Mouse (Mus musculus): ENCODE results near the gene Piezo1. TPM values are rescaled to one million over a fixed set of nuclear protein-coding genes. Genes with fewer than 3 reads are reported as not detected.

Gene Piezo1
- total RNA-seq, 2 experiments from 2014 or later: 5.2 to 5.5 TPM

DNA sequence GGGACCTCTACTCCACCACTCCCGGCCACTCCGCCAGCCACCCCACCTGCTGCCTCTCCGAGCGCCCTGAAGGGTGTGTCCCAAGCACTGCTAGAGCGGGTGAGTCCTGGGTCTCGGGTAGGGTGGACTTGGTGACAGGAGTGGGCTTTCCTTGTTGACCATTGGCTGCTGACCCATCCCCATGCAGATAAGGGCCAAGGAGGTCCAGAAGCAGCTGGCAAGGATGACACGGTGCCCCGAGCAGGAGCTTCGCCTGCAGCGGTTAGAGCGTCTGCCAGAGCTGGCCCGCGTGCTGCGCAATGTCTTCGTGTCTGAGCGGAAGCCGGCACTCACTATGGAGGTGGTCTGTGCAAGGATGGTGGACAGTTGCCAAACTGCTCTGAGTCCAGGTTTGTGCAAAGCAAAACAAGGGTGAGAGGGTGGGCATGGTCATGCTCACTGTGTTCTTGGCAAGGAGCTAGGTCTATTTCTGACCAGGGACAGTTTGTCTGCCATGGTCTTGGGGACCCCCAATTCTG lies 20.7 kb upstream of the Piezo1 start:
- DNase-seq (ENCODE audit: low spot score in 2 of 2): no peak

DNA sequence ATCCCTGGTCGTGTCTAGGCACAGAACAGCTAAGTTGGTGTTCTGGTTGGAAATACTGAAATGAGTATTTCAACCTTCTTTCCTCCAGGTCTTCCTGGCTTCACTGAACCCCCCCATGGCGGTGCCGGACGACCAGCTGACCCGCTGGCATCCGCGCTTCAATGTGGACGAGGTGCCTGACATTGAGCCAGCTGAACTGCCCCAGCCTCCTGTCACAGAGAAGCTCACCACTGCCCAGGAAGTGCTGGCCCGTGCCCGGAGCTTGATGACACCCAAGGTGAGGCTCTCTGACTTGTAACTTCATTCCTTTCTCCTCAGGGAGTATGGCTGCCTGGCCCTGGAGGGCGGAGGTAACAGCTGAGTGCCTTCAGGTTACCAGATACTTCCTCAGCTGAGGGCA lies 20.0 kb upstream of the Piezo1 start:
- no peak for DNase-seq (ENCODE audit: low spot score in 2 of 2)

DNA sequence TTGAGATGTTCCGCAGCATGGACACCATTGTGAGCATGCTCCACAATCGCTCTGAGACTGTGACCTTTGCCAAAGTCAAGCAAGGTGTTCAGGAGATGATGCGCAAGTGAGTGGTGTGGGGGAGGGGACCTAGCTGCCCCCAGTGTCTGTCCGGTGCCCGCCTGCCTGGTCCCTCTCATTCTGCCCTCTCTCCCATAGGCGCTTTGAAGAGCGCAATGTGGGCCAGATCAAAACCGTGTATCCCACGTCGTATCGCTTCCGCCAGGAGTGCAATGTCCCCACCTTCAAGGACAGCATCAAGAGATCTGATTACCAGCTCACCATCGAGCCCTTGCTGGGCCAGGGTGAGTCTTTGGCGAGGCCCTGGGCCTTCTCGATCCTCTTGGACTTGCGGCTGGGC lies 18.9 kb upstream of the Piezo1 start:
- no peak for DNase-seq (ENCODE audit: low spot score in 2 of 2)

DNA sequence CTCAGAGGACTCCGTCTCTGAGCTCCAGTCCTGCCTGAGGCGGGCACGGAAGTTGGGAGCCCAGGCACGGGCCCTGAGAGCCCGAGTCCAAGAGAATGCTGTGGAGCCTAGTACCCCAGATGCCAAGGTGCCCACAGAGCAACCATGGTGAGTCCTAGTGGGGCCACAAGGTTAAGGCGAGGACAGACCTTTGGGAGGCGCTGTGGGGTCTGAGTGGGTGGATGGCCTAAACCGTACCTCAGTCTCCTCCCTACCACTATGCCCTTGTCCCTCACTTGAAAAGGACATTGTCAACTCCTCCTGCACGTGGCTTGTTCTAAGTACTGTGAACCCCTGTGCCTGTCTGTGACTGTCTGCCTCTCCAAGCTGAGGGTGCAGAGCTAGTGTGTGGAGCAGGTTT lies 18.2 kb upstream of the Piezo1 start:
- no peak for DNase-seq (ENCODE audit: low spot score in 2 of 2)

DNA sequence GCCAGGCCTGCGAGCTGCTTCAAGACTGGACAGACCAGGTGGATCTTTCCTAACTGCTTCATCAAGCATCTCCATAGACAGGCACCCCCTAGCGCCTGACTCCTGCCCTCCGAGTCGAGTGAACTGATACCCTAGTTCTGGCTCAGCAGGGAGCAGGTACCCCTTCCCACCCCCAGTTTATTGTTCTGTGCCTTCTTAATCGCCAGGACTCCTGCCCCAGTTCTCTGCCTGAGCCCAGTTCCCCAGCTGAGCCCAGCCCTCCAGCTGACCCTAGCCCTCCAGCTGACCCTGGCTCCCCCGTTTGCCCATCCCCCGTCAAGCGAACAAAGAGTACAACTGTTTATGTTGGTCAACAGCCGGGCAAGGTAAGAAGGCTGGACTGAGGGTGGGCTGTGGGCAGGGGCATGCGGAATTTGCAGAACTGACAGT lies 17.8 kb upstream of the Piezo1 start:
- DNase-seq (ENCODE audit: low spot score in 2 of 2): no peak

DNA sequence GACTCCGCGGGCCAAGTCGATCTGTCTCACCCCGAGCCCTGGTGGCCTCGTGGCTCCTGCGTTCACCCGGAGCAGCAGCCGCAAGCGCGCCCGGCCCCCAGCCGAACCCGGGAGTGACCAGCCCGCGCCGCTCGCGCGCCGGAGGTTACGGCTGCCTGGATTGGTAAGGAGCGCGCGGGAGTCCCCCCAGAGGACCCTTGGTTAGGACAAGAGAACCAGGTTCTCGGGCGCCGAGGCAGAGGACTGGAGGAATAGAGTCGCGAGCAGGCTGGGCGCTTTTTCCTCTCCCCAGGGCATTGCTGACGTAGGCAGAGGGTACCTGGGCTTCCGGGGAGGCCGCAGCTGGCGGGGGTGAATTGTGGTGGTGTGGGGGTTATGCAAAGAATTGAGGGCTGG lies 17.0 kb upstream of the Piezo1 start:
- no peak for DNase-seq (ENCODE audit: low spot score in 2 of 2)

DNA sequence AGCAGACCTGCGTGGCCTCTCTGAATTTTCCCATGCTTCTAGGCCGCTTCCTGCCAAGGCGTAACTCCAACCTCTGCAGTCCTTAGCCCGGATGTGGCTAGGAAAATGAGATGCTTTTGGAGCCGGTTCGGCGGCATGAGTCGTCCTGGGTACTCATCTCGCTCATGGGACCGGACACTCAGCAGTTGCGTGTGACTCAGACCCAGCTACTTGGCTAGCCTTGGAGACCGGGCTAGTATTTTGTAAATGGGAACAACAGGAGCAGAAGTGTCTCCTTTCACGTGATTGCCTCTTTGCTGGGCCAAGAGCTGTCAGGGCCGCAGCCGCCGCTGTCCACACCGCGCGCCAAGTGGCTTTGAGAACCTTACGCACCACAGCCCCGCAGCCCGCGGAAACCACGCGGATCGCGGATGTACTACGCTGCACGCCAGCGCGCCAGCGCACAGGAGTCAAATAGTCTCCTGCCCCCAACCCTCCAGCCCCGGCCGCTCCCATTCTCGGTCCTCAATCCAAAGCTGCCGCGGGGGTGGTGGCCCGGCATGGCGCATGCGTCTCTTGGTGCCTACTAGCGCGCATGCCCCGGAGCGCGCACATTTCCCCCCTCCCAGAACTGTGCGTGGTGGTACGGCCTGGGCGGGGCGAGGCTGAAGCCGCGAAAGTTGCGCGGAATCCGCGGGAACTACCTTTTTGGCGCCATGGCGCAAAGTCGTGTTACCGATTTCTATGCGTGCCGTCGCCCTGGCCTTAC lies 16.4 kb upstream of the Piezo1 start, which contains the start of gene Cdt1:
Cdt1 (plus strand) TSS at position 655 of the 748 bp plus-strand sequence.
- DNase-seq (ENCODE audit: low spot score in 2 of 2): peak; percentile 94 to 96

DNA sequence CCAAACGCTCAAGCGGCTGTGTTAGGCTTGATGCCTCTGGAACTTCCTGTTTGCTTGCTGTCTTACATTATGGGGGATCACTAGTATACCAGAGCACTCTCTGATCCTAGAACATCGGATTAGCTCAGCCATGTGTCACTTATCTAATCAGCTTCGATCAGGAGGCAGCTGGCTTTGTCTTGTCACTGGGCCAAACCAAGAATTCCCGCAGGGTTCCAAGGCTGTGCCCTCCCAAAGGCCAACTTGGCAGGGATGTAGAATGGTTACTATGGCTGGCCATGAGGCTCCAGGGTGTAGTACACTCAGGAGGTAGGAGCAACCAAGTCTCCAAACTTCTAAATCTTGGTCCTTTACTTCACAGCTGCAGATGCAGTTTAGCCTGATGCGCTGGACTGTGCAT lies 15.6 kb upstream of the Piezo1 start:
- DNase-seq (ENCODE audit: low spot score in 2 of 2): no peak

DNA sequence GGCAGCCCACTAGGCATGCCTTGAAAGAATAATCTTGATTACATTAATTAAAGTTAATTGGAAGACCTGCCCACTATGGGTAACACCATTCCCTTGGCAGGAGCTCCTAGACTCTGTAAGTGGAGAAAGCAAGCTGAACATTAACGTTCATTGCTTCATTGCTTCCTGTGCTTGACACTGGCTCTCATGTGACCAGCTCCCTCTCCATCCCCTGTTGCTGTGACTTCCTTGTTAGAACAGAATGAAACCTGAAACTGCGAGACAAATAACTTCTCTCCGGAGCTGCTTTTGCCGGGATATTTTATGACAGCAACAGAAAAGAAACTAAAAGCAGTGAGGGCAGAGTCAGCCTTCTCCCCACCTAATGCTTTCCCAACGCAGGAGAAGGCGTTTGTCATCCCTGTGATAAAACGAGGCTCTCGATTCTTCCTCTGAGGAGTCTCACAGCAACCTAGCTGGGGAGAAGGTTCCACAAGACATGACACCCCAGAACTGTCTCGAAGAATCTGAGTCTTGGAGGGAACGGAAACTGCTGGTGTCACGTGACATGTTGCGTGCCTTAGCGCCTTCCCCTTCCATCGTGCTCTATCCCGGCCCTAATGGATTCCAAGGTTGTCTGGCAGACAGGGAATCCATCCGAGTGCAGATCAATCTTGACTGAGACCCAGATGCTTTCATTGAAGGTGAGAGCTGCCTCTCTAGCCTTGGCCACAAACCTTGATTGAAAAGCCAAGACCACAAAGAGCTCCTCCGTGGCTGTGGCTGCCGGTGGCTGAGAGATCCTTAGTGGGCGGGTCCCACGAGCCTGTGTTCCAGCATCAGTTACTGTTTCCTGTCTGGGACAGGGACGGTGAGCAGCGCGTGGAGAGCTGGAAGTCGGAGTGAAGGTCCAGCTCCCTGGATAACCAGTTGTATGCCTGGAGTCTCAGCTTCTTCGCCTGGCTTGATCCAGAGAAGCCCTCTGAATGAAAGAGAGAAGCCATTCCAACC lies 13.5 kb upstream of the Piezo1 start:
- DNase-seq (ENCODE audit: low spot score in 2 of 2): no peak

DNA sequence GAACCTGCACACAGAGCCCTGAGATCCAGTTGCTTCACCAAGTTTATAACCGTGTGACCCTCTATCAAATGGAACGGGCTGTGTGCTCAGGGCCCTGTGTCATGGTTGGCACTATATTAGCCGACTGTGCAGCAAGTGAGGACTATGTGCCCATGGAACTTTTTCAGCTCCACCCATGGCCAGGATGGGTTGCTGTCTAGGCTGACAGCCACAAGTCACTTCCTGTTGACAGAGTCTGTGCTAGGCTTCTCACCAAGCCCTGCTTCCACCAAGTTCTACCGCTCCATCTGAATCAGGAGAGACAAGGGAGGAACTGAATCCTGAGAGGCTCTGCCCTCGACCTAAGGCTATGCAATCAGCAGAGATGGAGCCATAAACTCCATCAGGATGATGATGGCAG lies 10.1 kb upstream of the Piezo1 start:
- DNase-seq (ENCODE audit: low spot score in 2 of 2): no peak

DNA sequence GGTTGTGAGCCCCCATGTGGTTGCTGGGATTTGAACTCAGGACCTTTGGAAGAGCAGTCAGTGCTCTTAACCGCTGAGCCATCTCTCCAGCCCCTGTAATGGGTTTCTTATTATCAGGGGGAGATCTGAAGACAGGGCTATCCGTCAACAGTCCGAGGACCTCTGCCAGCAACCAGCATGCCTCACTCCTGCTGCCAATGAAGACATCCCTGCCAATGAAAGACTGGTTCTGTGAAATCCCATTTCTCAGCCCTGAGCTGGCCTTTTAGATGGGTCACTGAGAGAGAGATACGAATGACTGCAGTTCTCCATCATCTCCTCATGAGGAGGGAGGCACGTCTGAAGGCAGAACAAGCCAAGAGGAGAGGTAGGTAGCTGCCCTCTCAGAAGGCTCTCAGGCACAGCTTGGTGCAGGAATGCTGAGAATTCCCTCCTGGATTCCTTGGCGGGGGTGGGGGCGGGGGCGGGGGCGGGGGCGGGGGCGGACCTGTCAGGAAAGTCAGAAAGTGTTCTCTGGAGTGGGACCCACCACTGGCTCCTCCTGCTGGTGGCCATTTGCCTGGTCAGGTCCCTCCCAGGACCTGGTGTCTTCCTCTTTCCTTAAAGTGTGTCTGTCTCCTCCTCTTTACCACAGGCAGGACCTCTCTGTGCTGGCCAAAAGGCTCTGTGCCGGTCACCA lies 7.7 kb upstream of the Piezo1 start:
- no peak for DNase-seq (ENCODE audit: low spot score in 2 of 2)

DNA sequence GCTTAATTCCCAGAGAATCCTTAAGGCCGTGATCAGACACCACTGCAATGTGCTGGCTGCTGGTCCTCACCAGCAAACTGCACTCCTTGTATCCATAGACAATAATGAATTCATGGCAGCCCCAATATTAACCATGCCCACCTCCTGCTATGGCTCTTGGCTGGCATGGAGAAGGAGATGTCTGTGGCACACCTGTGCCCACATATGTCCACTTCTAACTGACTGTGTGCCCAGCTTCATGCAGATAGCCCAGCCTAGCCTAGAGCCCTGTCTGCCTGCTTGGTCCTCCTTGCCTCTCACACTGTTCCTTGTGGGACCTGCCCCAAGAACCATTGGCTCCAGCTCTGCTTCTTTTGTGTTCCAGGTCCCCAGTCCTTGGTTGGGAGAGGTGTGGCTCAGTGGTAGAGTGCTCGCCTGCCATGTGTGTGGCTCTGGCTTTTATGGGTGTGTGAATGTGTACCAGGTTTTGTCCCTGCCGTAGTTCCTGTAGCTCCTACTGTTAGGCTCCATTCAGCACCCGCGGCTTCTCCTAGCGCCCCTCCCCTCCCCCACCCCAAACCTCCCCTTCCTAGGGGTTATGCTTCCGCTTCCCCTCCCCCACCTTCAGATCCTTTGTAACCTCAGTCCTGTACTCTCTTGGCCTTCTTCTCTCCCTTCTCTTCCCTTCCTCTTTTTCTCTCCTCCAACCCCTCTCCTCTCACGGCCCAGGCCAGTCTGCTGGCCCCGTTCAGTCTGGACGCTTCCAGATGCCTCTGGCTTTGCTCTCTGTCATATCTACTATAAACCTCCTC lies 6.3 kb upstream of the Piezo1 start:
- DNase-seq (ENCODE audit: low spot score in 2 of 2): no peak

DNA sequence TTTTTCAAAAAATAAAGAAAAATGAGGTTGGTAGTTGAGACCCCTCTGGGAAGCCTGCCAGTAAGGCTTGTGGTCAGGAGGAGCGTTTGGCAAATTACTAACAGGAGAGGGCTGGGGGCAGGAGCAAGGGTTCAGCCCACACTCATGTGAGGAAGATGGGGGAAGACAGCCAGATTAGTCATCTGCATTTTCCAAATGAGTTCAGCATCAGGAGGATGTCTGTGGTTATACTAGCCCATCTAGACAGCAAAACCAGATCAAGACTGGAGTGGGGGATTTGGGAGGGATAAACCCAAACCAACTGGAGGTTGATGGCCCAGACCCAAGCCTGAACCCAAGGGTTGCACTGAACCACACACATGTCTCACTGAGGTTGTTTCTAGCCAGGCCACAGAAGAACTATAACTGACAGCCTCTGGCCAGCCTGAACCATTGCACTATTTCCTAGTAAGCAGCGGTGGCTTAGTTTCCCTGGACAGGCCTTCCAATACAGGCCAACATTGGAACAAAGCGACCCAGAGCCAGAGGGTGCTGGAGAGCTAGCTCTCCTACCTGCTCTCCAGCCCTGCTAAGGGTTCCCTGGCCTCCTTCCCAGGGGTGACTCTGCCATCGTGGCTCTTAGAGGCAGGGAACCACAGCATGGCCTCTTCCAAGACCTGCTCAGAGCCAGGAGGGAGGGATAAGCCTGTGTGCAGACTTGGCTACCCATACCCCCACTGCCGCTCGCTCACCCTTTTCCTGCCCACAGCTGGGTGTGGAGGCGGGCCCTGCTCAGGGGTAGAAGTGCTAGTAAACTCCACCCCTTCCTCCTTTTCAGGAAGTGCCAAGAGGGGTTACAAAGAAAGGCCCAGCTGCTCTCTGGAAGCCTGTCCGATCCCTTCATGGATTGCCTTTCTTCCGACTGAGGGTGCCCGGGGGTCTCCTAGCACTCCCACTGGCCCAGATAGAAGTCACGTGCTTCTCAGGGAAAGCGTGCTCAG lies 5.2 kb upstream of the Piezo1 start:
- no peak for DNase-seq (ENCODE audit: low spot score in 2 of 2)

DNA sequence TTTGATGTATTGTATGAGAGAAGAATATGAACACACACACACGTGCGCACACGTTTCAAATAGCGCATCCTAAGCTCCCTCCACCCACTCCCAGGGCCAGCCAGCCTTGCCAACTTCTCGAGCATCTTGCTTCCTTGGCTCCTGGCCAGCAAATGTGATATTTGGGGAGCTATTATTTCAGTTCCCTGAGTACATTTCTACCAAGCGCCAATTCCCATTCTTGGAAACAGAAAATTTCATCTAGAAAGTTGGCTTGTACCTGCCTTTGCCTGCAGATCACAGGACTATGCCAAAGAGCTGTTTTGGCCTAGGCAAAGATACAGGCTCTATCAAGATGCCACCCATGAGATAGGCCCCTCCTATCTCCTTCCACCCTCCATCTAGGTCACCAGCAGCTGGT lies 3.7 kb upstream of the Piezo1 start:
- DNase-seq (ENCODE audit: low spot score in 2 of 2): peak; percentile 67 to 72

DNA sequence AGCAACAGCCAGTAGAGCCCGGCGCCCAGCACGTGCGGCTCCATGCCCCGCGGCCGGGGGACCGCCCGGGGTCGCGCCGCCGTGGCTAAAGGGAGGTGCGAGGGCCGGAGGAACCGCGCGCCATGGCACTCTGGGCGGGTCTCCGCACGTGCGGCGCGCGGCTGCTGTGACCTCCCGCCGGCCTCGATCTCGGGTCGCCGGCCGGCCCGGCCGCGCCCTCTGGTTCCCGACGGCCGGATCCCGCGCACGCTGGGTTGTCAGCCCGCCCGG lies 199 bp downstream of the Piezo1 start:
- no peak for DNase-seq (ENCODE audit: low spot score in 2 of 2)

DNA sequence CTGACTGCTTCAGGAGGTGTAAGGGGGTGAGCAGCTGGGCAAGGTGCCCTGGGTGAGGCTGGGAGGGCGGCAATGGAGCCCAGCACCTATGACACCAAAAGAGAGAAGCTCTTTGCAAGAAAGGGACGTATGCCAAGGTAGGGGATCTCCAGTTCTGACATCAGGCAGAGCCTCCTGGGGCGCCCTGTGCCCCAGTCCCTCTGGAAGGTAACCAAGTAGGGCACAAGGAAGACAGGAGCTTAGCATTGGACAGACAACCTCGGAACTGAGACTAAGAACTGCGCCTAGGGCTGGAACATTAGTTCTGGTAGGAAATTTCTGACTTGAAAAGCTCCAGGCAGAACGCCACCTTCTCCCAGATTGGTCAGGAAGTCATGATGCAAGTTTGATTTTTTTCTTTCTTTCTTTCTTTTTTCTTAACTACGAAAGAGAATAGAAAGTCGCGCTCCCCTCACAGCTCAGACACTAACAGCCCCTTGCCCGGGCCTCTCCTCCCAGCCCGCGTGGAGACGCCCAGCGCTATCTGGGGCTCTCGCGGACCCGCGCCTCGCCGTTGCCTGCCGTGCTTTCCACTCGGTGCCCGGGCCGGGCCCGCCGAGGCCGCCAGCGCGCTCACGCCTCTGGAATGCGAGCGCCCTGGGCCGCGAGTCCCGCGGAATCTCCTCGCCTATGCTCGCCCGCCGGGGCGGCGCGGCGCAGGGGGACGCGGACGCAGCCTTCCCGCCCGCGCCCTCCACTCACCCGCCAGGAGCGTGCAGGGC lies 715 bp downstream of the Piezo1 start:
- no peak for DNase-seq (ENCODE audit: low spot score in 2 of 2)

DNA sequence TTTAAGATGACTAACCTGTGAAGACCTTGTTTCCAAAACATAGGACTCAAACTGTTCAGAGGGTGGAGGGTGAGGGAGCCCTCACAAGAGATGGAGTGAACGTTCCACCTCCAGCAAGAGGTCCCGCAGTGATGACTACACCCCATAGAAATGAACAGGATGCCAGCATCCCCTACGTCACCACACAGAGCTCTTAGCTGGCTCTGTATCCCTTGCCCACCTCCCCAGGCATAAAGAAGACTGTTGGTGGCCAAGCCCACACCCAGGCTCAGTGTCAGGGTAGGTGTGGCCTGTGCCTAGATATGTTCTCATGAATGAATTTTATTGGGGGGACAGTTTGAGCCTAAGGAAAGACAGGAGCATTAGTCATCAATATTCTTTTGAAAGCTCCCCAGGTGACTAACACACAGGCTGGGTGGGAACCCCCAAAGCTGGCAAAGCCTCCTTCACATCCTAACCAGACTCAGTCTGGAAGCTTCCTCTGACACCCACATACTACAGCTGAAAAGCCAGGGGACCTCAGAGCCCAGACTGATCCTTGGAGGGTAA lies 2.2 kb downstream of the Piezo1 start:
- DNase-seq (ENCODE audit: low spot score in 2 of 2): no peak

DNA sequence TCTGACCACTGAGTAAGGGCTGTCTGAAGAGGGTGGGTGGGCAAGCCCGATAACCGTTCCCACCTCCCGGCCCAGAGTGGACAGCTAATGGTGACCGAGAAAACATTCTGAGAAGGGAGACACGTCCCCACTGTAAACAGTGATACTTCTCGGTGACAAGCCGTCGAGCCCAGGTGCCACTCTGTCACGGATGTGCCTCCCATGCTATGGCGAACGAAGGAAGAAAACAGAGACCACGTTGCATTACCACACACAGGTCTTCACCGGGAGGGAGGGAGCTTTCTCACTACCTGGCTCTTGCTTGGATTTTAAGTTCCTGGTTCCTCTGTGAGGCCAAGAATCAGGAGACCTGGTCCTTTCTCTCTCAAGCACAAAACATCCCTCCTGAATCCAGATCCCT lies 2.8 kb downstream of the Piezo1 start:
- no peak for DNase-seq (ENCODE audit: low spot score in 2 of 2)

DNA sequence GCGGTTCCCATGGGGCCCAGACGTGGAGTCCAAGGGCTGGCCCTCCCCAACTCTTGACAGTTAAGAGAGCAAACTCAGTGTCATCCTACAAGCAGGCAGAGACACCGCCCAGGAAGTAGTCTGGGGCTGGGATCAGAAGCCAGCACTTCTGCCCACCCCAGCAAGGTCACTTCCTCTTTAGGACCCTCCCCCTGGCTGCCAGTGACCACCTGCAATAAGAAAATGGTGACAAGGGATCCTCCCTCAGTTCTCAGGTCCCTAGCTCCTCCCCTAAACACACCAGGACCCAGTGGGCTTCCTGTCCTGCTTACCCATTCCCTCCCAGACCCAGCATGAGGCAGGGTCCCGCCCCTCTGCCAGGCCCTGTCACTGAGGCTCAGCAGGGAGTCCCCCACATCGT lies 3.3 kb downstream of the Piezo1 start:
- DNase-seq (ENCODE audit: low spot score in 2 of 2): no peak
